Mouse (Mus musculus): ENCODE data around the gene Gbf1. TPM values are rescaled to one million over a fixed set of nuclear protein-coding genes. Genes with fewer than 3 reads are reported as not detected.
A peak's percentile ranks its signal among the peaks of the same experiment; 100 is the strongest.

Gene Gbf1
- 64.8 and 86.4 TPM in 2 replicates for polyA plus RNA-seq (2011; ENCODE audit: insufficient read length, low read depth, missing spikeins)

DNA sequence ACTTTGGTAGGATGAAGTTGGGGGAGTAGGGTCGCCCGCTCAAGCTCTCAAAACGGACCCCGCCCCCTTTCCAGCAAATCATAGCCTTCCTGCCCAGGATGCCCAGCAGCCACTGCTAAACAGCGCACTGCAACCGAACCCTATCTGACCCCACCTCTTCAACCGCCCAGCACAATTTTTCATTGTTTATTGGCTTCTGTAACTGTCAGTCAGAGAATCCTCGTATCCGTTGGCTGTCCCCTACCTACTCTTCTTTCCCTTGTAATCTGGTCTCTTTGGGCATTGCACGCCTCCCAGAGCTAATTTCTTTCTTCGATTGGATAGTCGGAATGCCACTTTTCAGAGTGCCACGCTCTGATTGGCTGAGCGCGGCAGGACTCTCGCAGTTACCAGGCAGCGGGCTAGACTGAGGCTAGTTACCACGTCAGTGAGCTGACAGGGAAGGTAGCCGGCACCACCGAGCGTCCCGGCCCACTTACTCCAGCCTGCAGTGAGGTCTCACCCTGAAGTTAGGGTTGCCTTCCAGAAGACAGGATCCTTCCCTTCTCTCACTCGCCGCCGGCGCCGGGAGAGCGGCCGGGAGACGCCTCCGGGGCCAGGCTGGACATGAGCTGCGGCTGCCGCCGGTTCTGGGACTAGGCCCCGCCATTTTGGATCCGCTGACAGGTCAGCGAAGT lies at the start of gene Gbf1:
Gene Gbf1 (plus strand): TSS at position 383 of the 677 bp plus-strand sequence.
- H3K4me3 ChIP-seq (ENCODE audit: insufficient read depth, low read length) = peak within 1 kb of the TSS; percentile 96
- no peak within 1 kb of the TSS for H3K27ac ChIP-seq (ENCODE audit: insufficient read depth, low read length)
- H3K4me1 ChIP-seq (ENCODE audit: control insufficient read depth, insufficient read depth, low read length) = peaks cover 6% of the 10 kb centered on the region; the same call in 1 of the 2 replicates
- TF ChIP-seq POLR2A (IDR thresholded peaks at IDR 0.05; ENCODE audit: low read depth, low read length) (peak; percentile 91), CTCF (IDR thresholded peaks at IDR 0.05; ENCODE audit: borderline replicate concordance, insufficient read depth, low read length) (no peak)

DNA sequence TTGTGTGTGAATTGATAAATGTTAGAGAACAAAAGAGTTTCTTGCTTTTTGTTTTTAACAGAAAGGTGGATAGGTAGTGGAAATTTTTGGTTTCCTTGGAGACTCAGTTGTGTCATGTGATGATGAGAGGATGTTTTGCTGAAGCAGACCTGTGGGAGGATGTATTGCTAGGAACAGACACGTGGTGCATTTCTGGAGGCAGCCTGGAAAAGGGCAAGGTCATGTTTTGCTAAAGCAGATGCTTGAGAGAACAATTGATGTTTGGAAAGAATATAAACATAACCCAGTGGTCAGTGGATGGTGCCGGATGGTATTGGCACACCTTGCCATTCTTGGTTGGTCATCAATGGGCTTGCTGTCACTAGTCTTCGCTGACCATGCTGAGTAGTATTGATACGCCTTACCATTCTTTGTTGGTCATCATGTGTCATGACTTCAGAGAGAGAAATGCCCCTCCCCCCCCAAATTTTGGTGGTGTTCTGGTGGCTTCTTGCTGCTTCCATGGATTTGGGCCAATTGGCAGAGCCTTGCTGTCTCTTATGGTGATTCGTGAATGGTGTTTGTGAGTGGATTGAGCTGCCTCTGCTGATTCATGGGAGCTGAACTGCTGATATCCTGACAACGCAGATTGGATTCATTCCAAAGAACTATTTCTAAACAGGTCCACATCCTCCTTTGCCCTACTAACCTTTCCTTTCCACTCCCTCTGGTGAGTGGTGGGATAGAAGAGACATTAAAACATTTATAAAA lies 48.7 kb upstream of the Gbf1 start:
- H3K27ac ChIP-seq (ENCODE audit: insufficient read depth, low read length) = no peak overlapping the region
- no peak overlapping the region for H3K4me3 ChIP-seq (ENCODE audit: insufficient read depth, low read length)
- TF ChIP-seq CTCF (IDR thresholded peaks at IDR 0.05; ENCODE audit: borderline replicate concordance, insufficient read depth, low read length) (no peak), POLR2A (IDR thresholded peaks at IDR 0.05; ENCODE audit: low read depth, low read length) (no peak)
- H3K4me1 ChIP-seq (ENCODE audit: control insufficient read depth, insufficient read depth, low read length) = no peaks in the 10 kb centered on the region

DNA sequence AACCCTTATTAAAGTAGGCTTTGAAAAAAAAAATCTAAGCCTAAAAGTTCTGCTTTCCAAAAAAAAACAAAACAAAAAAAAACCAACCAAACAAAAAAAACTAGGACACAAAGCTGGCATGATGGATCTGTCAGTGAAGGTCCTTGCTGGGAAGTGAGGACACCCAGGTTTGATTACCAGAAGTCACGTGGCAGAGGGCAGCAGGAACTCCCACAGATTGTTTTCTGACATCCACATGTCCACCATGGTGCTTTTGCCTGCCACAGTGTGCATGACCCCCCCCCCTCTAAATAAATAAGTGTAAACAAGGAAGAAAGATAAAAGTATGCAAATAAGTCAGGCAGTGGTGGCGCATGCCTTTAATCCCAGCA lies 48.1 kb upstream of the Gbf1 start:
- Histone ChIP-seq H3K4me1 (ENCODE audit: control insufficient read depth, insufficient read depth, low read length) (no peaks in the 10 kb centered on the region), H3K4me3 (ENCODE audit: insufficient read depth, low read length) (no peak overlapping the region), H3K27ac (ENCODE audit: insufficient read depth, low read length) (no peak overlapping the region)
- TF ChIP-seq CTCF (IDR thresholded peaks at IDR 0.05; ENCODE audit: borderline replicate concordance, insufficient read depth, low read length) = no peak
- TF ChIP-seq POLR2A (IDR thresholded peaks at IDR 0.05; ENCODE audit: low read depth, low read length) = no peak

DNA sequence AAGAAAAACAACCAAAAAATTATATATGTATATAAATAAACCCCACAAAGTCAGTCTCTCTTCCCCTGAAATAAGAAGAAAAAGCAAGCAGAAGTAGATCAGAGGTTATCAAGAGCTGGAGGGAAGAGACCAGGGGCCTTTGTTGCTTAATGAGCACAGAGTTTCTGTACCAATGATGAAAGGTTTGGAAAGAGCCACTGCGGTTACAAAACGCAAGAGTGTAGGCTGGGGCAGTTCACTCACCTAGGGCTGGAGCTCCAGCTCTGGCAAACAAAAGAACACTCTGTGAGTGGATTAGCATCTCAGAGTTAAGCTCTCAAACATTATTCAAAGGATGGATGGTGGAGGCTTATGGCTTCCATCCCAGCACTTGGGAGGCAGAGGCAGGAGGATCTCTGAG lies 42.1 kb upstream of the Gbf1 start:
- TF ChIP-seq CTCF (IDR thresholded peaks at IDR 0.05; ENCODE audit: borderline replicate concordance, insufficient read depth, low read length) = no peak
- no peak for TF ChIP-seq POLR2A (IDR thresholded peaks at IDR 0.05; ENCODE audit: low read depth, low read length)
- Histone ChIP-seq H3K4me3 (ENCODE audit: insufficient read depth, low read length) (no peak overlapping the region), H3K4me1 (ENCODE audit: control insufficient read depth, insufficient read depth, low read length) (no peaks in the 10 kb centered on the region), H3K27ac (ENCODE audit: insufficient read depth, low read length) (no peak overlapping the region)

DNA sequence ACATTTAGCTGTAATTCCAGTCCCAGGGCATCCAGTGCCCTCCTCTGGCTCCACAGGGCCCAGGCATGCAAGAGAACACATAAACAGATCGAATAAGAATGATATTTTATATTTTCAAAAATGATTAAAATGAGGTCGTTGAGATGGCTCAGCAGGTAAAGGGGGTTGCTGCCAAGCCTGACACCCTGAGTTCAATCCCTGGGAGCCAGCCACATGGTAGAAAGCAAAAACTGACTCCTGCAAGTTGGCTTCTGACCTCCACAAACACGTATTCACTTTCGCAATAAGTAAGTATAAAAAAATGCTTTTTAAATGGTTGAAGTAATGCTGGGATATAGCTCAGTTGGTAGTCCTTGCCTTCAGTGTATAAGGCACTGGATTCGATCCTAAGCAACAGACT lies 41.5 kb upstream of the Gbf1 start:
- Histone ChIP-seq H3K4me1 (ENCODE audit: control insufficient read depth, insufficient read depth, low read length) (no peaks in the 10 kb centered on the region), H3K4me3 (ENCODE audit: insufficient read depth, low read length) (no peak overlapping the region), H3K27ac (ENCODE audit: insufficient read depth, low read length) (no peak overlapping the region)
- TF ChIP-seq POLR2A (IDR thresholded peaks at IDR 0.05; ENCODE audit: low read depth, low read length) = no peak
- no peak for TF ChIP-seq CTCF (IDR thresholded peaks at IDR 0.05; ENCODE audit: borderline replicate concordance, insufficient read depth, low read length)

DNA sequence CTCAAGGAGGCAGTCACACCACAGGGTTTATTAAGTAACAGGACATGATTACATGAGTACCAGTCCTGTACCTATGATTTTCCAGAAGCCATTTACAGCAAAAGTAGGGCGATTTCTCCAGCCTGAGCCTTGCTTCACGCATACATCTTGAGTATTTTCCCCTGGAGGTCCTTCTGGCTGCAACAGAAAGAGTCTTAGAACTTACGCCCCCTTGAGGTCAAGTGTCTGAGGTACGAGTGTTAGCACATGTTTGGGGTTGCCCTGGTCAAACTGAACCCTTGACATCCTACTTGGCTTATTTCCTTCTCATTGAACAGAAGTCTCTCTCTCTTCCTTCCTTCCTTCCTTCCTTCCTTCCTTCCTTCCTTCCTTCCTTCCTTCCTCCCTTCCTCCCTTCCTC lies 37.7 kb upstream of the Gbf1 start:
- H3K4me1 ChIP-seq (ENCODE audit: control insufficient read depth, insufficient read depth, low read length) = no peaks in the 10 kb centered on the region
- no peak overlapping the region for H3K4me3 ChIP-seq (ENCODE audit: insufficient read depth, low read length)
- no peak for TF ChIP-seq CTCF (IDR thresholded peaks at IDR 0.05; ENCODE audit: borderline replicate concordance, insufficient read depth, low read length)
- no peak overlapping the region for H3K27ac ChIP-seq (ENCODE audit: insufficient read depth, low read length)

DNA sequence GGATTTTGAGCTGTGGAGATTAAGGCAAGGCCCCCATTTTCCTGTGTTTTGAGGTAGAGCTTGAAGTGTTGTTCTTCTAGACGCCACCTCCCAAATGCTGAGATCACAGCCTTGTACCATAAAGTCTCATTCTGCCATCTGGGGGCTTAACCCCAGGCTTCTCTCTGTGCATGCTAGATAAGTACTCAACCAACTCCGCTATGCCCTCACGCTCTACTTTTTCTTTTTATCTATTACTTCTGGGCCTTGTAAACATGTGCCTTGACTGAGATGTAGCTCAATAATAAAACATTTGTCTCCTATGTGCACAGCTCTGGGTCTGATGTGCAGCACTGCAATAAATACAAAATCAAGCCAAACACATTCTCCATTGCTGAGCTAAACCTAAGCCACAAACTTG lies 32.9 kb upstream of the Gbf1 start:
- H3K4me1 ChIP-seq (ENCODE audit: control insufficient read depth, insufficient read depth, low read length) = no peaks in the 10 kb centered on the region

DNA sequence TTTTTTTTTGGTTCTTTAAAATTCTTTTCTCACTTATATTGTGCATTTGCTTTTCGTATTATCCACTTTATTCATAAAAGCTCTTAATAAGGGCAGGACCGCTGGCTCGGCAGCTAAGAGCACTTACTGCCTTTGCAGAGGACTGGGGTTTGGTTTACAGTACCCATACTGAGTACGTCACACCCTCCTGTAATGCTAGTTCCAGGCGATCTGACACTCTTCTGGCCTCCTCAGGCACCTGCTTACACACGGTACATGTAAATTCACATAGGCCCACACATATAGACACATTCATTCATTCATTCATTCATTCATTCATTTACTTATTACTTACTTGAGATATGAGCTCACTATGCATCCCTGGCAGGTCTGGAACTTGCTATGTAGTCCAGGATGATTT lies 31.4 kb upstream of the Gbf1 start:
- no peak overlapping the region for H3K27ac ChIP-seq (ENCODE audit: insufficient read depth, low read length)
- H3K4me3 ChIP-seq (ENCODE audit: insufficient read depth, low read length) = no peak overlapping the region
- TF ChIP-seq POLR2A (IDR thresholded peaks at IDR 0.05; ENCODE audit: low read depth, low read length) = no peak
- TF ChIP-seq CTCF (IDR thresholded peaks at IDR 0.05; ENCODE audit: borderline replicate concordance, insufficient read depth, low read length) = no peak
- no peaks in the 10 kb centered on the region for H3K4me1 ChIP-seq (ENCODE audit: control insufficient read depth, insufficient read depth, low read length)

More for the DNA sequence above, 32.9 kb upstream of the Gbf1 start:
- H3K27ac ChIP-seq (ENCODE audit: insufficient read depth, low read length) = no peak overlapping the region
- no peak overlapping the region for H3K4me3 ChIP-seq (ENCODE audit: insufficient read depth, low read length)
- TF ChIP-seq POLR2A (IDR thresholded peaks at IDR 0.05; ENCODE audit: low read depth, low read length) (no peak), CTCF (IDR thresholded peaks at IDR 0.05; ENCODE audit: borderline replicate concordance, insufficient read depth, low read length) (no peak)

DNA sequence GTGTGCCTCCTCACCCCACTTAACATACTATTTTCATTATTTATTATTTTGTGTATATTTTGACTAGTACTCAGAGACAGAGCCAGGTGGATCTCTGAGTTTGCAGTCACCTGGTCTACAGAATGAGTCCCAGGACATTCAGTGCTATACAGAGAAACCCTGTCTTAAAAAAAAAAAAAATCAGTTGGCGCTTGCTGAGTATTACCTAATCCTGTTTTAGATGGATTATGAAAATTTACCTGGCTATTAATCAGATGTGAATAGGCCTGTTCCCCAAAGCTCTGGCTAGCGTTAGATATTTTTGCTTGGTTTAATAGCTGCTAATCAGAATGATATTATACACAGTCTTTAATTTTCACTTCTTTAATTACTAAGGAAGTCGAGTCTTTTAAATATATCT lies 28.4 kb upstream of the Gbf1 start:
- Histone ChIP-seq H3K4me1 (ENCODE audit: control insufficient read depth, insufficient read depth, low read length) (no peaks in the 10 kb centered on the region), H3K27ac (ENCODE audit: insufficient read depth, low read length) (no peak overlapping the region), H3K4me3 (ENCODE audit: insufficient read depth, low read length) (no peak overlapping the region)
- no peak for TF ChIP-seq CTCF (IDR thresholded peaks at IDR 0.05; ENCODE audit: borderline replicate concordance, insufficient read depth, low read length)
- TF ChIP-seq POLR2A (IDR thresholded peaks at IDR 0.05; ENCODE audit: low read depth, low read length) = no peak

DNA sequence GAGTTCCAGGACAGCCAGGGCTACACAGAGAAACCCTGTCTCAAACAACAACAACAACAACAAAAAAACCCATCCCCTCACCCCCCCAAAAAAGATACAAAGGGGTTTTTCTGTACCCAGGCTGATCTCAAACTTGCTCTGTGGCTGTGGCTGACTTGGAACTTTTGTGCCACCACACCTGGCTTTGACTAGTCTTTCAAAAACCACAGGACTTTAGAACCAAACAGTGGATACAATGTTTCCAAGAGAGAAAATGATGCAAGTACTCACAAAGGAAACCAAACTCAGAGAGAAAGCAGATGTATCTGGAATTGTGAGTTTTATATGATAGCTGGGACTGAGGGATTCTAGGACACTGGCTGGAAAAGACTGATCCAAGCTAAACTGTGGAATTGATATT lies 27.7 kb upstream of the Gbf1 start:
- TF ChIP-seq POLR2A (IDR thresholded peaks at IDR 0.05; ENCODE audit: low read depth, low read length) (no peak), CTCF (IDR thresholded peaks at IDR 0.05; ENCODE audit: borderline replicate concordance, insufficient read depth, low read length) (no peak)
- H3K4me3 ChIP-seq (ENCODE audit: insufficient read depth, low read length) = no peak overlapping the region
- H3K4me1 ChIP-seq (ENCODE audit: control insufficient read depth, insufficient read depth, low read length) = no peaks in the 10 kb centered on the region
- no peak overlapping the region for H3K27ac ChIP-seq (ENCODE audit: insufficient read depth, low read length)
